Mouse (Mus musculus): Measurements from ENCODE around the gene Actc1. TPM values are rescaled to one million over a fixed set of nuclear protein-coding genes. Genes with fewer than 3 reads are reported as not detected.

Actc1 gene
- polyA plus RNA-seq, 1 experiment = 2.1 TPM

DNA sequence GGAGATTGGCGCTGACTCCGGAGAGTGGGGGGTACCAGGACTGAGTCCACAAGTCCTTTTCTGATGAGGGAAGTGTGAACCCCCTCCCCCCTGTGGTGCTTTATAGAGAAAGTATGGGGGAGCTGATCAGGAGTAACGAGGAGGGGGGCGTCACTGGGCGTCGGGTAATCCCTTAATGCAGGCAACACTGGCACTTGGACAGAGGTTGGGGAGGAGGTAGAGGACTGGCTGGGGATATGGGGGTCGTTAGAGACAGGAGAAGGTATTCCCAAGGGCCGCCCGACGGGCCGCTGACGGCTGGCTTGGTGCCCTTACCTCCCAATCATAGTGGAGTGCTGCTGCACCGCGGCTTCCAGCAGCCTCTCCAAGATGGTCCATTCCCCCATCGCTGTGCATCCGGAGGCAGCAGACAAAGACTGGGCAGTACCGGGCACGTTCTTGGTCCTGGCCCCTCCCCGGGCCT, 40.6 kb downstream of the Actc1 start:
- TF ChIP-seq POLR2A (IDR thresholded peaks at IDR 0.05; ENCODE audit: low read depth, low read length) (no peak), CTCF (IDR thresholded peaks at IDR 0.05; ENCODE audit: extremely low read depth, insufficient read depth, insufficient read length, insufficient replicate concordance) (no peak)
- no peak overlapping the region for H3K27ac ChIP-seq (ENCODE audit: insufficient read depth, low read length)
- DNase-seq (ENCODE audit: low read depth in 1 of 2, low spot score in 2 of 2) = no peak
- H3K4me1 ChIP-seq (ENCODE audit: control insufficient read depth, insufficient read depth, insufficient read length) = no peaks in the 10 kb centered on the region
- no peaks in the 10 kb centered on the region for H3K36me3 ChIP-seq (ENCODE audit: control insufficient read depth, insufficient read depth, low read length)
- H3K4me3 ChIP-seq (ENCODE audit: extremely low read depth, insufficient read depth, insufficient read length) = no peak overlapping the region
- H3K27me3 ChIP-seq (ENCODE audit: control insufficient read depth, insufficient read depth, low read length) = peaks cover 9% of the 10 kb centered on the region
- WGBS = 13% methylated on average over 19 of the region's 19 CpGs

DNA sequence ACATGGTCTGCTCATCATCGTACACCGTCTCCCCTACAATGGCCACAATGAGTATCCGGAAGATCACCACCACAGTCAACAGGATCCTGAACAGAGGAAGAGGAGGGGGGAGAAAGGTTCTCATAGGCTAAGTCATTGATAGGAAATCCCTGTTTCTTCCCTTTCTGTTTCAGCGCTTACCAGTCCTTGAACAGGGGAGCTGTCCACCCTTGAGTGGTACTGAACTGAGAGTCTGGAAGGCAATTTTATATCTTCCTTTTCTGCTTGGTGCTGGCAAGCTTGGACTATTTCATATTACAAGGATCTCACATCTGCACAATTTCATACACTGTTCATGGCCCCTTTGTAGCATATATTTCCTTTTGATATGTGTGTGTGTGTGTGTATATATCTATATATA, 41.5 kb downstream of the Actc1 start:
- H3K36me3 ChIP-seq (ENCODE audit: control insufficient read depth, insufficient read depth, low read length) = no peaks in the 10 kb centered on the region
- H3K27me3 ChIP-seq (ENCODE audit: control insufficient read depth, insufficient read depth, low read length) = peaks cover 9% of the 10 kb centered on the region
- no peaks in the 10 kb centered on the region for H3K4me1 ChIP-seq (ENCODE audit: control insufficient read depth, insufficient read depth, insufficient read length)
- no peak for DNase-seq (ENCODE audit: low read depth in 1 of 2, low spot score in 2 of 2)
- no peak overlapping the region for H3K4me3 ChIP-seq (ENCODE audit: extremely low read depth, insufficient read depth, insufficient read length)
- WGBS = 42% methylated on average over 4 of the region's 4 CpGs
- no peak overlapping the region for H3K27ac ChIP-seq (ENCODE audit: insufficient read depth, low read length)
- TF ChIP-seq POLR2A (IDR thresholded peaks at IDR 0.05; ENCODE audit: low read depth, low read length) (no peak), CTCF (IDR thresholded peaks at IDR 0.05; ENCODE audit: extremely low read depth, insufficient read depth, insufficient read length, insufficient replicate concordance) (no peak)

DNA sequence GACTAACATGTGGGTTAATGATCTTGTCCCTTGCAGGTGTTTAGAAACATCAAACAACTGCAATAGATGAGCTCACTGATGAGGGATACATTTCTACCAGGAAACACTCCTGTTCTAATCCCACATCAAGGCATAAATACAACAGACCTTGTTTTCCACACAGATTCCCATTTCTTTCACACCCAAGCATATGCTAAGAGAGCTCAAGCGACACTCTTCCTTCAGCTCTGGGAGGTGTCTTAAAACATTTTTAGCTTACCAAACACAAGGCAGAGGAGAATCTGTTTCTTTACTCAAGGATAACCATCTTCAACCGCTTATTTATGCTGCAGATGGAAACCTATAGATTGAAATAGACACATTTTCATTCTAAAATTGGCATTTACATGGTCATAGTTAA, 45.0 kb downstream of the Actc1 start:
- no peak overlapping the region for H3K27ac ChIP-seq (ENCODE audit: insufficient read depth, low read length)
- H3K27me3 ChIP-seq (ENCODE audit: control insufficient read depth, insufficient read depth, low read length) = peaks cover 4% of the 10 kb centered on the region
- H3K4me3 ChIP-seq (ENCODE audit: extremely low read depth, insufficient read depth, insufficient read length) = no peak overlapping the region
- H3K4me1 ChIP-seq (ENCODE audit: control insufficient read depth, insufficient read depth, insufficient read length) = no peaks in the 10 kb centered on the region
- no peak for TF ChIP-seq POLR2A (IDR thresholded peaks at IDR 0.05; ENCODE audit: low read depth, low read length)
- TF ChIP-seq CTCF (IDR thresholded peaks at IDR 0.05; ENCODE audit: extremely low read depth, insufficient read depth, insufficient read length, insufficient replicate concordance) = no peak
- DNase-seq (ENCODE audit: low read depth in 1 of 2, low spot score in 2 of 2) = no peak
- 82% methylated on average over 2 of the region's 2 CpGs for WGBS
- H3K36me3 ChIP-seq (ENCODE audit: control insufficient read depth, insufficient read depth, low read length) = no peaks in the 10 kb centered on the region

DNA sequence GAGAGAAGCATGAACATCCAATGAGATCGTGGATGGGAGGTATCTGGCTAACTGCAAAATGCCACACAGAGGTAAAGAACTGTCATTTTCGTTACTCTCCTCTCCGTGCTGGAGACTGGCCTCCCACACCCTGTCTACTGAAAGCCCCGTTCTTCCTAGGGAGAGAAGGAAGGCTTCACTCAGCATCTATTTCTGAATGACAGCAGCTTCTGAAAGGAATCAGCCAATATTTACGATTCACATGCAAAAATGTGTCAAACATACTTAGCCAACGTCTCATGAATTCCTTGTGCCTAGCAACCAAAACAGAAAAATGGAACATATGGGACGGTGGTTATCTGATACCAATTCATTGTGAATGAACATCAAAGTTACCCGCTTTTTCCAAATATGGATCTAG, 55.9 kb downstream of the Actc1 start:
- no peaks in the 10 kb centered on the region for H3K27me3 ChIP-seq (ENCODE audit: control insufficient read depth, insufficient read depth, low read length)
- H3K4me3 ChIP-seq (ENCODE audit: extremely low read depth, insufficient read depth, insufficient read length) = no peak overlapping the region
- no peaks in the 10 kb centered on the region for H3K4me1 ChIP-seq (ENCODE audit: control insufficient read depth, insufficient read depth, insufficient read length)
- WGBS = 79% methylated on average over 8 of the region's 8 CpGs
- no peak for DNase-seq (ENCODE audit: low read depth in 1 of 2, low spot score in 2 of 2)
- no peaks in the 10 kb centered on the region for H3K36me3 ChIP-seq (ENCODE audit: control insufficient read depth, insufficient read depth, low read length)
- H3K27ac ChIP-seq (ENCODE audit: insufficient read depth, low read length) = no peak overlapping the region
- TF ChIP-seq POLR2A (IDR thresholded peaks at IDR 0.05; ENCODE audit: low read depth, low read length) = no peak
- no peak for TF ChIP-seq CTCF (IDR thresholded peaks at IDR 0.05; ENCODE audit: extremely low read depth, insufficient read depth, insufficient read length, insufficient replicate concordance)

Other genes starting within 250 kb of the Actc1 start
- 0.16 and 0.25 TPM in 2 replicates for gene Scg5, start 224.4 kb downstream of the Actc1 start, polyA plus RNA-seq (2012; rRNA removed)
- 1.8 and 2.0 TPM in 2 replicates for gene Arhgap11a, start 204.9 kb downstream of the Actc1 start, polyA plus RNA-seq (2012; rRNA removed)
- not detected in 2 replicates for gene Gjd2, start 39.9 kb downstream of the Actc1 start, polyA plus RNA-seq (2012; rRNA removed)
- 16.0 and 17.4 TPM in 2 replicates for gene Aqr, start 133.5 kb upstream of the Actc1 start, polyA plus RNA-seq (2012; rRNA removed)
- 0.63 and 0.88 TPM in 2 replicates for gene Zfp770, start 147.9 kb upstream of the Actc1 start, polyA plus RNA-seq (2012; rRNA removed)

Measured in spleen, adult 2 months (tissue).